10 mouse cellular contexts compared by ENCODE assay signal in the genomic region with DNA sequence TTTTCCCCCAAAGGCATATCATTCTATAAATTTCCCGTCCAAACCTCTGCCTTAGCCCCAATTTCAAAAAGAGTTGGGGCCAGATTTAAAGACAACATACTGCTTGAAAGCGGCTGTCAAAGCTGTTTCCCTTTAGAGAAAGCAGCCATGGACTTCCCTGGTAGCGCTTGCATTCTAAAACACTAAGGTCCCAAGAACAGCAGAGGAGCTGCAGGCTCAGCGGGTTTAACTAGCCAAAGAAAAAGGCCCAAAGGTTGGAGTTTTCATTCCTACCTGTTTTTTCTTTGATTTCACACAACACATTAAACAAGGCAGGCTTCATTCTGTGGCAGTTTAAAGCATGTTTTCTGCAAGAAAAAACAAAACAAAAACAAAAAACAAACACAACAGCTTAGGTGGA. TPM values are rescaled to one million over a fixed set of nuclear protein-coding genes. Genes with fewer than 3 reads are reported as not detected.
A peak's percentile ranks its signal among the peaks of the same experiment; 100 is the strongest.
DNase-seq lines count a peak whose midpoint lies in the region; ATAC-seq and TF ChIP-seq lines count a peak whose summit lies in the region.
"Had no signal": no experiment of that assay in that cellular context is flagged by ENCODE, and none has a peak within 500 bp of the region (broad histone marks: within the 10 kb centered on the region; RNA-seq: fewer than 3 reads in every experiment).

No protein-coding gene starts in this region.

- no peak for ATAC-seq in heart, embryonic 13.5 days (ENCODE audit: extremely low read depth, insufficient number of reproducible peaks, low FRiP score, low TSS enrichment)
- no peak for ATAC-seq in forebrain, embryonic 14.5 days
- ATAC-seq in limb, embryonic 14.5 days (ENCODE audit: low FRiP score, low read depth), result no peak
- ATAC-seq in monocyte, adult 5-6 weeks (replicated peaks; ENCODE audit: insufficient number of reproducible peaks, low FRiP score, low TSS enrichment, poor library complexity, severe bottlenecking), result no peak

- 28% methylated on average over 4 of the region's 4 CpGs for WGBS in heart, embryonic 13.5 days
- 1% methylated on average over 4 of the region's 4 CpGs for WGBS in forebrain, embryonic 14.5 days
- 29% methylated on average over 4 of the region's 4 CpGs for WGBS in limb, embryonic 14.5 days

- H3K9me3 ChIP-seq in heart, embryonic 13.5 days, result no peaks in the 10 kb centered on the region
- H3K9me3 ChIP-seq in forebrain, embryonic 14.5 days (replicated peaks; ENCODE audit: control insufficient read depth, low read length), result no peaks in the 10 kb centered on the region
- no peaks in the 10 kb centered on the region for H3K9me3 ChIP-seq in limb, embryonic 14.5 days (ENCODE audit: control insufficient read depth, low read length)

- H3K4me3 ChIP-seq in heart, embryonic 13.5 days, result peak overlapping the region; percentile 88
- peak overlapping the region; percentile 78 for H3K4me3 ChIP-seq in forebrain, embryonic 14.5 days (ENCODE audit: low read depth, low read length)
- H3K4me3 ChIP-seq in limb, embryonic 14.5 days (replicated peaks; ENCODE audit: low read length), result peak overlapping the region; percentile 78

- H3K9ac ChIP-seq in heart, embryonic 13.5 days, result peak overlapping the region; percentile 98
- peak overlapping the region; percentile 99 for H3K9ac ChIP-seq in forebrain, embryonic 14.5 days (ENCODE audit: low read length)
- H3K9ac ChIP-seq in limb, embryonic 14.5 days (ENCODE audit: low read depth, low read length, severe bottlenecking), result no peak overlapping the region

- peaks cover 60% of the 10 kb centered on the region for H3K4me1 ChIP-seq in heart, embryonic 13.5 days
- H3K4me1 ChIP-seq in forebrain, embryonic 14.5 days (ENCODE audit: control insufficient read depth, insufficient read depth, low read length), result peaks cover 32% of the 10 kb centered on the region
- peaks cover 22% of the 10 kb centered on the region for H3K4me1 ChIP-seq in limb, embryonic 14.5 days (ENCODE audit: control insufficient read depth, insufficient read depth, low read length)

- H3K36me3 ChIP-seq in heart, embryonic 13.5 days, result peaks cover 9% of the 10 kb centered on the region
- peaks cover under 1% of the 10 kb centered on the region; the same call in 1 of the 2 replicates for H3K36me3 ChIP-seq in forebrain, embryonic 14.5 days (ENCODE audit: control insufficient read depth, insufficient read depth, low read length)
- no peaks in the 10 kb centered on the region; the same call in 1 of the 2 replicates for H3K36me3 ChIP-seq in limb, embryonic 14.5 days (ENCODE audit: control insufficient read depth, insufficient read depth, low read length)

- no peak for TF ChIP-seq POLR2A in brain, embryonic 14.5 days (IDR thresholded peaks at IDR 0.05; ENCODE audit: borderline replicate concordance, extremely low read depth, insufficient read depth, insufficient read length, poor library complexity, severe bottlenecking)
- TF ChIP-seq POLR2A in limb, embryonic 14.5 days (IDR thresholded peaks at IDR 0.05; ENCODE audit: borderline replicate concordance, extremely low read depth, insufficient read depth, insufficient read length), result no peak

- H3K4me2 ChIP-seq in heart, embryonic 13.5 days, result peak overlapping the region; percentile 77
- H3K4me2 ChIP-seq in forebrain, embryonic 14.5 days (ENCODE audit: low read length), result peak overlapping the region; percentile 79
- H3K4me2 ChIP-seq in limb, embryonic 14.5 days (replicated peaks; ENCODE audit: low read depth, low read length, severe bottlenecking), result peak overlapping the region; percentile 63

- H3K27me3 ChIP-seq in heart, embryonic 13.5 days (replicated peaks), result no peaks in the 10 kb centered on the region
- no peaks in the 10 kb centered on the region for H3K27me3 ChIP-seq in forebrain, embryonic 14.5 days (replicated peaks; ENCODE audit: control insufficient read depth, insufficient read depth, low read length)
- H3K27me3 ChIP-seq in limb, embryonic 14.5 days (ENCODE audit: control insufficient read depth, insufficient read depth, low read length), result 0 out of 2 replicates have a peak, but pooled peaks cover 3% of the 10 kb centered on the region
- H3K27me3 ChIP-seq: CH12.LX had no signal

- DNase-seq in heart, postnatal 10 days, result no peak
- DNase-seq in brain, embryonic 14.5 days (ENCODE audit: low read depth), result peak; percentile 79
- DNase-seq in forebrain, embryonic 14.5 days (ENCODE audit: low spot score), result peak; percentile 70
- no peak for DNase-seq in limb, embryonic 14.5 days (ENCODE audit: low spot score)
- DNase-seq in cerebellum, postnatal 25 days, result no peak
- DNase-seq in right cerebral cortex, adult 2 months (ENCODE audit: low spot score in 2 of 2), result no peak
- DNase-seq: adrenal gland, postnatal 10 days had no signal

- intact Hi-C loops in heart, postnatal 10 days (cut with DNase I), result no loop called here

- no peak for TF ChIP-seq CTCF in brain, embryonic 14.5 days (IDR thresholded peaks at IDR 0.05; ENCODE audit: borderline replicate concordance, extremely low read depth, insufficient read depth, insufficient read length)

- H3K27ac ChIP-seq in heart, embryonic 13.5 days (replicated peaks), result peak overlapping the region; percentile 40
- H3K27ac ChIP-seq in forebrain, embryonic 14.5 days (ENCODE audit: low read depth, low read length), result peak overlapping the region; percentile 81
- H3K27ac ChIP-seq in limb, embryonic 14.5 days (replicated peaks; ENCODE audit: low read depth, low read length), result no peak overlapping the region

RNA-seq across cellular contexts. Expression of gene Pbx1, which starts 4.5 kb away (rescaled TPM):
- 23.2 and 23.7 TPM in 2 replicates for polyA plus RNA-seq in heart, embryonic 13.5 days (2015; fragmentation: Nextera tagmentation; extraction: Ambion mirVana)
- total RNA-seq in heart, postnatal 10 days (2021), result 10 to 100 TPM; 67.4 to 78.3 TPM
- polyA plus RNA-seq in brain, embryonic 14.5 days (2012; rRNA removed), result 137 and 141 TPM in 2 replicates
- polyA plus RNA-seq in forebrain, embryonic 14.5 days (2014; fragmentation: Nextera tagmentation; extraction: Ambion mirVana), result 66.7 and 76.8 TPM in 2 replicates
- polyA plus RNA-seq in limb, embryonic 14.5 days (2012; rRNA removed), result 48.2 and 59.9 TPM in 2 replicates
- 26.5 and 32.1 TPM in 2 replicates for polyA plus RNA-seq in limb, embryonic 14.5 days (2014; fragmentation: Nextera tagmentation; extraction: Ambion mirVana)
- total RNA-seq in monocyte, adult 5-6 weeks (2017), result 5.0 to 7.4 TPM (median 5.4 TPM) in 3 replicates
- total RNA-seq: CH12.LX had no signal

Comparison
In these comparisons a context has a peak if more than half of its experiments do, and no peak if none do; other contexts are left out.
1. DNase-seq: peak in brain, embryonic 14.5 days (single experiment) and forebrain, embryonic 14.5 days (single experiment); none in heart, postnatal 10 days (0 of 2), limb, embryonic 14.5 days (single experiment), cerebellum, postnatal 25 days (0 of 2) and right cerebral cortex, adult 2 months (0 of 2).
2. Peak in every context shown above with its lines, with median percentiles within 50 percentile points of each other: H3K4me2 ChIP-seq and H3K4me3 ChIP-seq.